Mouse (Mus musculus) monocyte, adult 5-6 weeks (primary cell): ENCODE measurements around the gene Soga1. TPM values are rescaled to one million over a fixed set of nuclear protein-coding genes. Genes with fewer than 3 reads are reported as not detected.

Experiments used
- ATAC-seq: fragments of 153-309, 156-312 bp; replicated peaks from 2 replicates; pipeline ENCODE4 v1.8.0; 2017; ENCODE audit warnings: mild to moderate bottlenecking; ENCODE audit not compliant: low TSS enrichment, insufficient number of reproducible peaks, severe bottlenecking, poor library complexity, low FRiP score
- total RNA-seq: library from RNA; stranded (forward); fragments of 200-1000, 200-491, 200-594 nt; gene quantifications from 3 replicates; pipeline ENCODE4 v1.2.3, GENCODE M21; 2017

The Soga1 gene
- total RNA-seq, 1 experiment from 2014 or later, result 0.76 TPM

- ATAC-seq, result no peak
Observed at GRCm38 (mm10) chr2:157049831-157050243, 29.2 kb downstream of the Soga1 start.

- ATAC-seq, result peak; percentile 29
Observed at GRCm38 (mm10) chr2:157048395-157049181, 30.5 kb downstream of the Soga1 start.

- ATAC-seq, result no peak
Observed at GRCm38 (mm10) chr2:157046956-157047355, 32.1 kb downstream of the Soga1 start.

- ATAC-seq, result no peak
Observed at GRCm38 (mm10) chr2:157045932-157046331, 33.1 kb downstream of the Soga1 start.

GRCm38 (mm10) chr2:157043987-157044386 lies 35.1 kb downstream of the Soga1 start:
- ATAC-seq, result no peak

- no peak for ATAC-seq
Observed at GRCm38 (mm10) chr2:157043556-157043955, 35.5 kb downstream of the Soga1 start.

GRCm38 (mm10) chr2:157041421-157041820 lies 37.6 kb downstream of the Soga1 start:
- no peak for ATAC-seq

GRCm38 (mm10) chr2:157040649-157041046 lies 38.4 kb downstream of the Soga1 start:
- ATAC-seq, result no peak

GRCm38 (mm10) chr2:157039900-157040648 lies 39.0 kb downstream of the Soga1 start:
- ATAC-seq, result no peak

GRCm38 (mm10) chr2:157037303-157037702 lies 41.8 kb downstream of the Soga1 start:
- no peak for ATAC-seq

- no peak for ATAC-seq
Observed at GRCm38 (mm10) chr2:157036400-157036799, 42.7 kb downstream of the Soga1 start.

GRCm38 (mm10) chr2:157035371-157035770 lies 43.7 kb downstream of the Soga1 start:
- no peak for ATAC-seq

GRCm38 (mm10) chr2:157030804-157031203 lies 48.2 kb downstream of the Soga1 start:
- peak; percentile 76 for ATAC-seq

GRCm38 (mm10) chr2:157028261-157028660 lies 50.8 kb downstream of the Soga1 start:
- no peak for ATAC-seq

GRCm38 (mm10) chr2:157027106-157028008 lies 51.7 kb downstream of the Soga1 start:
- ATAC-seq, result no peak

GRCm38 (mm10) chr2:157021156-157021555 lies 57.9 kb downstream of the Soga1 start:
- ATAC-seq, result 0 out of 2 replicates have a peak, but pooled peaks have one; percentile 16

GRCm38 (mm10) chr2:157019228-157019627 lies 59.8 kb downstream of the Soga1 start:
- no peak for ATAC-seq

GRCm38 (mm10) chr2:157016529-157017270 lies 62.4 kb downstream of the Soga1 start:
- ATAC-seq, result no peak
